ENCODE assay signal across 8 mouse cellular contexts in the genomic region with DNA sequence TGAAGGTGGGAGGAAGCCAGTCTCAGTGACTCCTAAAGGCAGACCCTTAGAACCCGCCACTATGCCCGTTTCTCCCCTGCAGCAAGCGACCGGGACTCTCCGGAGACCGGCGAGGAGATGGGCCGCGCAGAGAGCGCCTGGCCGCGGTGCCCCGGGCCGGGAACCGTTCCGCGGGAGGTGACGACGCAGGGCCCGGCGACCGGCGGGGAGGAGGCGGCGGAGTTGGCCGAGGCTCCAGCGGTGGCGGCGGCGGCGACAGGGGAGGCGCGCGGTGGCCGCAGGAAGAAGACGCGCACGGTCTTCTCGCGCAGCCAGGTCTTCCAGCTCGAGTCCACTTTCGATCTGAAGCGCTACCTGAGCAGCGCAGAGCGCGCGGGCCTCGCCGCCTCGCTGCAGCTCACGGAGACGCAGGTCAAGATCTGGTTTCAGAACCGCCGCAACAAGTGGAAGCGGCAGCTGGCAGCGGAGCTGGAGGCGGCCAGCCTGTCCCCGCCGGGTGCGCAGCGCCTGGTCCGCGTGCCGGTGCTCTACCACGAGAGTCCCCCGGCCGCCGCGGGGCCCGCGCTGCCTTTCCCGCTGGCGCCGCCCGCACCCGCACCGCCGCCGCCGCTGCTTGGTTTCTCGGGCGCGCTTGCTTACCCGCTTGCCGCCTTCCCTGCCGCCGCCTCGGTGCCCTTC. TPM values are rescaled to one million over a fixed set of nuclear protein-coding genes. Genes with fewer than 3 reads are reported as not detected.
DNase-seq lines count a peak whose midpoint lies in the region; ATAC-seq and TF ChIP-seq lines count a peak whose summit lies in the region.
"Had no signal": no experiment of that assay in that cellular context is flagged by ENCODE, and none has a peak within 500 bp of the region (broad histone marks: within the 10 kb centered on the region; RNA-seq: fewer than 3 reads in every experiment).

No protein-coding gene starts in this region.

- ATAC-seq in lung, embryonic 16.5 days (ENCODE audit: low read depth), result no peak
- no peak for ATAC-seq in forebrain, embryonic 12.5 days (ENCODE audit: low FRiP score)
- ATAC-seq in limb, embryonic 14.5 days (ENCODE audit: low FRiP score, low read depth), result no peak
- ATAC-seq in stomach, embryonic 15.5 days (ENCODE audit: insufficient read depth, low FRiP score, low read depth), result no peak

- H3K27me3 ChIP-seq in lung, embryonic 16.5 days (ENCODE audit: control insufficient read depth, insufficient read depth, low read depth, low read length), result peaks cover 96% of the 10 kb centered on the region
- H3K27me3 ChIP-seq in forebrain, embryonic 12.5 days, result peaks cover 98% of the 10 kb centered on the region
- peaks cover 99% of the 10 kb centered on the region for H3K27me3 ChIP-seq in limb, embryonic 14.5 days (ENCODE audit: control insufficient read depth, insufficient read depth, low read length)
- H3K27me3 ChIP-seq in stomach, embryonic 15.5 days (replicated peaks), result peaks cover 96% of the 10 kb centered on the region

- peak overlapping the region; percentile 45 for H3K4me3 ChIP-seq in lung, embryonic 16.5 days (ENCODE audit: low read length)
- H3K4me3 ChIP-seq in lung, adult 2 months (replicated peaks; ENCODE audit: extremely low read depth, low read depth, low read length), result no peak overlapping the region
- peak overlapping the region; percentile 31 for H3K4me3 ChIP-seq in forebrain, embryonic 12.5 days (replicated peaks)
- H3K4me3 ChIP-seq in limb, embryonic 14.5 days (replicated peaks; ENCODE audit: low read length), result peak overlapping the region; percentile 37
- peak overlapping the region; percentile 32 for H3K4me3 ChIP-seq in stomach, embryonic 15.5 days (replicated peaks)

- WGBS in lung, embryonic 16.5 days, result under 1% methylated on average over 75 of the region's 88 CpGs
- 1% methylated on average over 85 of the region's 88 CpGs for WGBS in lung, adult 2 months
- WGBS in forebrain, embryonic 12.5 days, result under 1% methylated on average over 86 of the region's 88 CpGs
- 2% methylated on average over 45 of the region's 88 CpGs for WGBS in limb, embryonic 14.5 days
- 1% methylated on average over 86 of the region's 88 CpGs for WGBS in stomach, embryonic 15.5 days

- peak overlapping the region; percentile 60 for H3K4me2 ChIP-seq in lung, embryonic 16.5 days (ENCODE audit: low read depth, low read length)
- peak overlapping the region; percentile 44 for H3K4me2 ChIP-seq in forebrain, embryonic 12.5 days
- H3K4me2 ChIP-seq in limb, embryonic 14.5 days (replicated peaks; ENCODE audit: low read depth, low read length, severe bottlenecking), result peak overlapping the region; percentile 56
- H3K4me2 ChIP-seq in stomach, embryonic 15.5 days, result peak overlapping the region; percentile 62

- H3K27ac ChIP-seq in lung, embryonic 16.5 days (ENCODE audit: low read length), result no peak overlapping the region
- H3K27ac ChIP-seq in forebrain, embryonic 12.5 days, result no peak overlapping the region
- H3K27ac ChIP-seq in limb, embryonic 14.5 days (replicated peaks; ENCODE audit: low read depth, low read length), result no peak overlapping the region
- no peak overlapping the region for H3K27ac ChIP-seq in stomach, embryonic 15.5 days

- intact Hi-C loops in left cerebral cortex, postnatal 4 days (cut with DNase I), result no loop called here

- no peak for TF ChIP-seq CTCF in lung, adult 2 months (IDR thresholded peaks at IDR 0.05; ENCODE audit: insufficient read depth, low read length)

- H3K9ac ChIP-seq in lung, embryonic 16.5 days (ENCODE audit: low read length), result no peak overlapping the region
- peak overlapping the region; percentile 34; the same call in 1 of the 2 replicates for H3K9ac ChIP-seq in forebrain, embryonic 12.5 days
- H3K9ac ChIP-seq in limb, embryonic 14.5 days (ENCODE audit: low read depth, low read length, severe bottlenecking), result no peak overlapping the region; the same call in 1 of the 2 replicates
- no peak overlapping the region for H3K9ac ChIP-seq in stomach, embryonic 15.5 days

- DNase-seq in lung, adult 2 months, result no peak
- no peak for DNase-seq in limb, embryonic 14.5 days (ENCODE audit: low spot score)
- DNase-seq in frontal cortex, postnatal 10 days (ENCODE audit: low spot score in 2 of 2), result no peak
- DNase-seq in left cerebral cortex, postnatal 4 days, result no peak
- DNase-seq: lung, adult 18-20 months had no signal

- TF ChIP-seq POLR2A in lung, adult 2 months (IDR thresholded peaks at IDR 0.05; ENCODE audit: borderline replicate concordance, extremely low read depth, low read depth, low read length), result no peak
- no peak for TF ChIP-seq POLR2A in limb, embryonic 14.5 days (IDR thresholded peaks at IDR 0.05; ENCODE audit: borderline replicate concordance, extremely low read depth, insufficient read depth, insufficient read length)

- H3K4me1 ChIP-seq in lung, embryonic 16.5 days (replicated peaks; ENCODE audit: control insufficient read depth, insufficient read depth, low read length), result peaks cover 11% of the 10 kb centered on the region
- no peaks in the 10 kb centered on the region for H3K4me1 ChIP-seq in lung, adult 2 months (ENCODE audit: control insufficient read depth, insufficient read depth, low read length)
- peaks cover 27% of the 10 kb centered on the region for H3K4me1 ChIP-seq in forebrain, embryonic 12.5 days
- peaks cover 9% of the 10 kb centered on the region; the same call in 1 of the 2 replicates for H3K4me1 ChIP-seq in limb, embryonic 14.5 days (ENCODE audit: control insufficient read depth, insufficient read depth, low read length)
- H3K4me1 ChIP-seq in stomach, embryonic 15.5 days, result peaks cover 23% of the 10 kb centered on the region

- no peaks in the 10 kb centered on the region for H3K9me3 ChIP-seq in lung, embryonic 16.5 days (ENCODE audit: control insufficient read depth, low read length)
- H3K9me3 ChIP-seq in forebrain, embryonic 12.5 days, result no peaks in the 10 kb centered on the region
- no peaks in the 10 kb centered on the region for H3K9me3 ChIP-seq in limb, embryonic 14.5 days (ENCODE audit: control insufficient read depth, low read length)
- no peaks in the 10 kb centered on the region for H3K9me3 ChIP-seq in stomach, embryonic 15.5 days

- H3K36me3 ChIP-seq in lung, embryonic 16.5 days (ENCODE audit: control insufficient read depth, insufficient read depth, low read length), result no peaks in the 10 kb centered on the region
- H3K36me3 ChIP-seq in forebrain, embryonic 12.5 days (replicated peaks), result no peaks in the 10 kb centered on the region
- H3K36me3 ChIP-seq in limb, embryonic 14.5 days (ENCODE audit: control insufficient read depth, insufficient read depth, low read length), result no peaks in the 10 kb centered on the region
- no peaks in the 10 kb centered on the region for H3K36me3 ChIP-seq in stomach, embryonic 15.5 days

RNA-seq across cellular contexts. Expression of gene Hmx1, which starts 2.9 kb away (rescaled TPM):
- polyA plus RNA-seq in lung, embryonic 16.5 days (2015; fragmentation: Nextera tagmentation; extraction: Ambion mirVana), result not detected in 2 replicates
- polyA plus RNA-seq in lung, adult 2 months (2012; rRNA removed), result not detected in 2 replicates
- polyA plus RNA-seq in forebrain, embryonic 12.5 days (2016; fragmentation: Nextera tagmentation; extraction: Ambion mirVana), result 0.51 and 0.86 TPM in 2 replicates
- 0.09 and 0.10 TPM in 2 replicates for polyA plus RNA-seq in limb, embryonic 14.5 days (2012; rRNA removed)
- polyA plus RNA-seq in limb, embryonic 14.5 days (2014; fragmentation: Nextera tagmentation; extraction: Ambion mirVana), result 0.37 TPM in 1 of 2 replicates, not detected in the other
- polyA plus RNA-seq in stomach, embryonic 15.5 days (2015; fragmentation: Nextera tagmentation; extraction: Ambion mirVana), result 0.36 TPM in 1 of 2 replicates, not detected in the other
- total RNA-seq in left cerebral cortex, postnatal 4 days (2021), result not detected
